Mouse (Mus musculus) cerebellum, adult 2 months (tissue): Measurements from ENCODE around the gene Hmcn2. TPM values are rescaled to one million over a fixed set of nuclear protein-coding genes. Genes with fewer than 3 reads are reported as not detected.
A peak's percentile ranks its signal among the peaks of the same experiment; 100 is the strongest.

ENCODE experiments used
- DNase-seq, 2 experiments: peaks; one replicate each; pipeline ENCODE4 v3.0.0; 2021
- H3K27ac ChIP-seq: fragments of 200-500 bp; 2 replicates; pipeline ENCODE4 v1.5.1; 2012; ENCODE audit warnings: low read length, control low read depth, inconsistent platforms; ENCODE audit not compliant: insufficient read depth
- H3K27me3 ChIP-seq: fragments of 200-500 bp; 2 replicates; pipeline ENCODE4 v1.6.1; 2012; ENCODE audit warnings: inconsistent platforms, mild to moderate bottlenecking, low read length, moderate library complexity; ENCODE audit not compliant: control insufficient read depth, insufficient read depth
- H3K4me1 ChIP-seq: fragments of 200-500 bp; 2 replicates; pipeline ENCODE4 v1.6.1; 2011; ENCODE audit warnings: low read length; ENCODE audit not compliant: control insufficient read depth, insufficient read depth
- H3K4me3 ChIP-seq: fragments of 200-500 bp; replicated peaks from 2 replicates; pipeline ENCODE3; 2011; ENCODE audit warnings: mild to moderate bottlenecking, low read depth, low read length, control low read depth; ENCODE audit not compliant: insufficient read depth
- CTCF ChIP-seq: fragments of 200-500 bp; IDR thresholded peaks from 2 replicates; pipeline ENCODE4 v1.5.1; 2011; ENCODE audit warnings: low read depth, mild to moderate bottlenecking, control low read depth, low read length, moderate library complexity, borderline replicate concordance; ENCODE audit not compliant: insufficient read depth
- POLR2A ChIP-seq: fragments of 200-500 bp; IDR thresholded peaks from 2 replicates; pipeline ENCODE4 v1.6.1; 2011; ENCODE audit warnings: low read length, control low read depth, borderline replicate concordance; ENCODE audit not compliant: insufficient read depth
- WGBS: fragments of 180-500 bp; shearing (Covaris S2); methylation state at CpG from one replicate; pipeline ENCODE4 v1.1.7; 2018; 5-methylcytosine and 5-hydroxymethylcytosine counted together
- polyA plus RNA-seq: library from polyadenylated mRNA; depleted of rRNA; stranded (reverse); fragments of >200 nt; gene quantifications from 2 replicates; pipeline ENCODE4 v1.2.3, GENCODE M21; 2012

Hmcn2 gene
- polyA plus RNA-seq, 1 experiment: 0.59 TPM

DNA sequence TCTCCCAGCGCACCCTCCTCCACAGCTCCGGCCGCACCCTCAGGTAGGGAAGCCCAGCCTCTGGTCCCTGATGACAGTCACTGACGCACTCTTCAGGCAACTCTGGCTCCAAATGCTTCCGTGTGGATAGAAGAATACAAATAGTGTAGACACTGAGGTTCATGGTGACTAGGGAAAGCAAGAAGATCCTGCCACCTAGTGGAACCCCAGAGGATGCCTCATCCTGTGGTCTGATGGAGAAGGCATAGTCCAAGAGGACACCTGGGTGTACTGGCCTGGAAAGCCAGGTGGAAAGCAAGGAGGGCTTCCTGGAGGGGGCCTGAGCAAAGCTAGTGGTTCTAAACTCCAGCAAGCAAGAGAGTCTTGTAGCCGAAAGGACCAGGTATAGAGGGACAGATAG, 106.7 kb downstream of the Hmcn2 start:
- Histone ChIP-seq H3K4me3 (no peak overlapping the region), H3K4me1 (no peaks in the 10 kb centered on the region), H3K27me3 (no peaks in the 10 kb centered on the region), H3K27ac (no peak overlapping the region)
- no peak for TF ChIP-seq POLR2A
- peak; percentile 37; the same call in 1 of the 2 replicates for TF ChIP-seq CTCF
- WGBS: 79% methylated on average over 6 of the region's 6 CpGs
- no peak for DNase-seq

DNA sequence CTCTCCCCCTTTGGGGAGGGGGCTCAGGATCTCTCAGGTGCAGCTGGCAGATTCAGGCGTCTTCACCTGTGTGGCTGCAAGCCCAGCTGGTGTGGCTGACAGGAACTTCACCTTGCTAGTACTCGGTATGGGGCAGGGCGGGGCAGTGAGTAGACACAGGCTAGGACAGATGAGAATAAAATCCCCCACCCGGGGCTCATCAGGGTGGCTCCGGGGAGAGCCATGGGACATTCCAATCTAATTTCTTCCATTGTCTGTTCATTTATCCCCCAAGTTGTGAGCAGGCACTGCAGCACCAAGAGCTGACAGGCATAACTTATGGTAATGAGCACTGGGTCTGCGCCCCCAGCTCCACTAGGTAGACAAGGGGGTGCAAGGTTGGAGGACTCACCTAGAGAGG, 108.4 kb downstream of the Hmcn2 start:
- no peak overlapping the region for H3K4me3 ChIP-seq
- WGBS: 75% methylated on average over 6 of the region's 6 CpGs
- no peaks in the 10 kb centered on the region for H3K4me1 ChIP-seq
- no peak for TF ChIP-seq CTCF
- no peak for TF ChIP-seq POLR2A
- DNase-seq: no peak
- H3K27ac ChIP-seq: no peak overlapping the region
- no peaks in the 10 kb centered on the region for H3K27me3 ChIP-seq

DNA sequence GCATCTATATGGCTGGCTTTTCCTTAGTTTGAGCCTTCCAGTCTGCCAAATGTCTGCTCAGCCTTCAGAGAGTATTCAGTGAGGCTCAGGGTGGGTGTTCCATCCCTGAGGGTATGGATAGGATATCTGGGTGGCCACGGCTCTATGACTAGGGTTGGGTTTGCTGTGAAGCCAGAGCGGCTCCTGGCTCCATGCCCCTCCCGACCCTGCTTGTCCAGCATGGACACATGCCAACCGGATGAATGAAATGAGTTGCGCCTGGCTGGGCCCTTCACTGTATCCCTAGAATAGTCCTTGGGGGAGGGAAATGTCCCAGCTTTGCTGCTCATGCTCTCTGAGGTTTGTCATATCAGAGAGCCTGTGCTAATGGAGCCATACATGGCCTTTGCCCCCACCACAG, 117.3 kb downstream of the Hmcn2 start:
- Histone ChIP-seq H3K4me3 (no peak overlapping the region), H3K4me1 (no peaks in the 10 kb centered on the region), H3K27ac (no peak overlapping the region), H3K27me3 (no peaks in the 10 kb centered on the region)
- no peak for DNase-seq
- WGBS: 14% methylated on average over 5 of the region's 5 CpGs
- TF ChIP-seq POLR2A: no peak
- no peak for TF ChIP-seq CTCF

DNA sequence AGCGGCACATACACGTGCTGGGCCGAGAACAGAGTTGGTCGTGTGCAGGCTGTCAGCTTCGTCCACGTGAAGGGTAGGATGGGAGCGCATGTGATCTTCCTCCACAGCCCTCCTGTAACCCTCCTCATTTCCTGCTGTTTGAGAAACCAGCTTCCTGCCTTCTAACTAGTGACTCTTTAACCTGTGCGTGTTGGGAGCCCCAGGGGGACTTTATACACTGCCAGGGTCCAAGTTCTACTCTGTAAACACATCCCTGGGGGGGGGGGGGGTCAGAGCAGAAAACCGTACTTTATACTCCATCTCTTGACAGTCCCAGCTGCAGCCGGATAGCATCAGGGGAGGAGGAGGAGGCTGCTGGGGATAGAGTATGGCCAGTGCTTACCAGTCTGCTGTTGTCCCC, 120.5 kb downstream of the Hmcn2 start:
- Histone ChIP-seq H3K4me1 (no peaks in the 10 kb centered on the region), H3K27ac (no peak overlapping the region), H3K4me3 (no peak overlapping the region), H3K27me3 (no peaks in the 10 kb centered on the region)
- no peak for DNase-seq
- 77% methylated on average over 10 of the region's 10 CpGs for WGBS
- TF ChIP-seq CTCF (no peak), POLR2A (no peak)

DNA sequence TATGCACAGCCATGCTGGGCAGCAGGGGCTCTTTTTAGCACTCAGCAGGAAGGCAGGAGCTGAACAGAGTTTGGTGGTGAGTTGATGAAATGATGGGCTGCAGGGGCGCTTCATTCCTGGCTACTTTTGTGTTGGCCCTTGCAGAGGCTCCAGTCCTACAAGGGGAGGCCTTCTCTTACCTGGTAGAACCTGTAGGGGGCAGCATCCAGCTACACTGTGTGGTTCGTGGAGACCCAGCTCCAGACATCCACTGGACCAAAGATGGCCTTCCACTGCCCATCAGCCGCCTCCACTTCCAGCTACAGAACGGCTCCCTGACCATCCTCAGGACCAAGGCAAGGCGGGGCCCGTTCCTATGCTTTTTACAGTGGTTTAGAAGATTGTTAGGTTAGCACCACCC, 121.4 kb downstream of the Hmcn2 start:
- 44% methylated on average over 6 of the region's 6 CpGs for WGBS
- H3K27me3 ChIP-seq: no peaks in the 10 kb centered on the region
- no peak overlapping the region for H3K27ac ChIP-seq
- H3K4me3 ChIP-seq: no peak overlapping the region
- TF ChIP-seq POLR2A: no peak
- TF ChIP-seq CTCF: peak; percentile 55
- peak; percentile 18 to 26 for DNase-seq
- H3K4me1 ChIP-seq: no peaks in the 10 kb centered on the region

DNA sequence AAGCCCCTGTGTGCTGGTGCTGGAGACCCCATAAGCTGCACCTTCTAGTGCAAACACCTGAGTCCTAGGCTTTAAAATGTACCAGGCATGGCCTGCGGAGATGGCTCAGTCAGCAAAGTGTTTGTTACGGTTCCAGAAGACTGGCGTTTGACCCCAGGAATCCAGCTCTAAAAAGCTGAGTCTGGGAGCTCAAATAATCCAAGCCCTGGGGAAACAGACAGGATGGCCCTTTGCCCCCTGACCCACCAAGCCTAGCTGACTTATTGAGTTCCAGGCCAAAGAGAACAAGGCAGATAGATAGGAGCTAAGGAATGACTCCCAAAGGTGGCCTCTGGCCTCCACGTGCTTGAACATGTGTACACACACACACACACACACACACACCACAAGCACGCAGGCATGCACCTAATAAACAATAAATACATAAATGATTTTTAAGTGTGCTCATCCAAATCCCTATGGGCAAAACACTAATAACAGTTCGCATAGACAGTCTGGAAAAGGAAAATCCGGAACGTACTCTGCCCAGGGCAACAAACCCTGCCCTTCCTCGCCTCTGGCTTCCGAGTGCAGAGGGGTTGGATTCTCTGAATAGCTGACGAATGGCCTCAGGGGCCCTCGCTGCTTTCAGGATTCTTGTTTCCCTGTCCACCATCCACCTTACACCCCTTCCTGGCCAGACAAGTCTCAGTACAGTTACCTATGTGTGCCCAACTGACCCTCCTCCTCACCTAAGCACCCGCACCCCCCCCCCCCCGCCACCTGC, 123.4 kb downstream of the Hmcn2 start:
- Histone ChIP-seq H3K4me3 (no peak overlapping the region), H3K4me1 (no peaks in the 10 kb centered on the region), H3K27ac (no peak overlapping the region), H3K27me3 (no peaks in the 10 kb centered on the region)
- DNase-seq: no peak
- no peak for TF ChIP-seq CTCF
- no peak for TF ChIP-seq POLR2A
- WGBS: 74% methylated on average over 14 of the region's 14 CpGs

DNA sequence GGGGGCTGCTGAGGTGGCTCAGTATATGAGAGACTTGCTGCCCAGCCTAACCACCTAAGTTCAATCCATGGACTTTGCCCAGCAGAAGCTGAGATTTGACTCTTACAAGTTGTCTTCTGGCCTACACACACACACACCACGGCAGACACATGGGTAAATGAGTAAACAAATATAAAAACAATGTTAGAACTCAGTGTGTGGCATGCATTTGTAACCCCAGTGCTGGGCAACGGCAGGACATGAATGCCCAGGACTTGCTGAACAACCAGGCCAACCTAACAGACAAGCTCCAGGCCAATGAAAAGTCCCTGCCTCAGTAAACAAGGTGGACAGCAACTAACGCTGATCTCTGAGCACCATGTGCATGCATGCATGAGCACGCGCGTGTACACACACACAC, 125.4 kb downstream of the Hmcn2 start:
- WGBS: 70% methylated on average over 6 of the region's 6 CpGs
- no peak for TF ChIP-seq CTCF
- no peak for TF ChIP-seq POLR2A
- Histone ChIP-seq H3K4me1 (no peaks in the 10 kb centered on the region), H3K27ac (no peak overlapping the region), H3K27me3 (no peaks in the 10 kb centered on the region), H3K4me3 (no peak overlapping the region)
- DNase-seq: no peak

DNA sequence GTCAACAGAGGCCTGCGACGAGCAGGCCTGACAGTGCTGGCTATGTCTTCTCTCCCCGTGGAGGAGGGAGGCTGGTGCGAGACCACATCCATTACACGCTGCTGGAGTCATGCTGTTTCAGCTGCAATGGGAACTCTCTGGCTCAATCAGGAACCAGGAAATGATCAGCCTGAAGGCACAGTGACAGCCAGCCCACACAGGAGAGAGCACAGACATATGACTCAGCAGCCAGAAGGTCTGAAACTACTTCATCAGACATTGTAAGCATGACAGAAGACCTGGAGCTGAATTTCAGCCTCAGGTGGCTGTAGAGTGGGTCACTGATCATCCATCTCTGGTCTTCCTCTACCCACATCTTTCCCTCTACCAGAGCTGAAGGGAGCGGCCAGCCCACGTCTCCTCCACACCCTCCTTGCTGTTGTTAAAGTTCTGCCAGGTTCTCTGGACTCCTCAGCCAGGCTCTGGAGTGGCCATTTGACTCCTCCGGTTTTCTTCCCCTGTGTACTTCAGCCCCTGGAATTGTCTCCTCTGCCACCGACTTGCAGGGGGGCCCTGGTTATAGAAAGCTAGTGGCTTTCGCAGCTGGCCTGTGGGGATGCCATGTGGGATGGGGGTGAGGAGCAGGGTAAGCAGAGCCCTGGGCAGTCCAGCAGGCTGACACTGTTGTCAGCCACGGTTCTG, 128.4 kb downstream of the Hmcn2 start:
- WGBS: 36% methylated on average over 11 of the region's 11 CpGs
- TF ChIP-seq CTCF (no peak), POLR2A (no peak)
- Histone ChIP-seq H3K27me3 (no peaks in the 10 kb centered on the region), H3K27ac (no peak overlapping the region), H3K4me1 (no peaks in the 10 kb centered on the region), H3K4me3 (no peak overlapping the region)
- peak in 1 of 2 experiments; percentile 26 for DNase-seq

DNA sequence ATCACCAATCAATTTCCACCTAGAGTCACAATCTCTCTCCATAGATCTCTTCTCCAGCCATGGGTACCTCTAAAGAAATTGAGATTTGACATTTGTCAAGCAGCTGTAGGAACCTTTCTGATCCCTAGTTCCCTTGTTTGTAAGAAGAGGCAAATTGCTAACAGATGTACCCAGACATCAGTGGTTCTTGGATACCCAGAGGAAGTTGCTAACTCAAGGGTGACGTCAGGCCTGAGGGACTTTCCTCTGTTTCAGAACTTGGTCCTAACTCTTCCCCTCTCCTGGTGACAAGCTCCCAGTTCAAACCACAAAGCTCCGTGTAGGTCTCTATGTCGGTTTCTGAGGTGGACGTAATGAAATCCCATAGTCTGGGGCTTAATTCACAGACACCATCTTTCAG, 131.8 kb downstream of the Hmcn2 start:
- WGBS: 89% methylated on average over 4 of the region's 4 CpGs
- Histone ChIP-seq H3K27me3 (no peaks in the 10 kb centered on the region), H3K4me1 (peaks cover 4% of the 10 kb centered on the region), H3K27ac (no peak overlapping the region), H3K4me3 (no peak overlapping the region)
- DNase-seq: no peak
- no peak for TF ChIP-seq POLR2A
- TF ChIP-seq CTCF: no peak
